Mouse (Mus musculus) hindbrain, embryonic 16.5 days (tissue): ENCODE data around the gene Ptprd. TPM values are rescaled to one million over a fixed set of nuclear protein-coding genes. Genes with fewer than 3 reads are reported as not detected.

Experiments
- ATAC-seq: fragments of 200-750 bp; cut with Nextera tagmentation; 2 replicates; pipeline ENCODE4 v1.8.0; 2017; ENCODE audit warnings: moderate TSS enrichment, moderate library complexity
- H3K27ac ChIP-seq: fragments of 300-500 bp; sonication (generic); 2 replicates; pipeline ENCODE4 v1.5.1; 2014; ENCODE audit warnings: low read depth, mild to moderate bottlenecking, control low read depth, low read length, moderate library complexity
- H3K27me3 ChIP-seq: fragments of 300-500 bp; sonication (generic); replicated peaks from 2 replicates; pipeline ENCODE4 v1.6.1; 2014; ENCODE audit warnings: low read length; ENCODE audit not compliant: control insufficient read depth, insufficient read depth
- H3K36me3 ChIP-seq: fragments of 300-500 bp; sonication (generic); 2 replicates; pipeline ENCODE4 v1.6.1; 2014; ENCODE audit warnings: mild to moderate bottlenecking, low read length, moderate library complexity, mixed read lengths; ENCODE audit not compliant: control insufficient read depth, insufficient read depth
- H3K4me1 ChIP-seq: fragments of 300-500 bp; sonication (generic); 2 replicates; pipeline ENCODE4 v1.6.1; 2014; ENCODE audit warnings: low read depth, low read length; ENCODE audit not compliant: control insufficient read depth, insufficient read depth
- H3K4me2 ChIP-seq: fragments of 300-500 bp; sonication (generic); 2 replicates; pipeline ENCODE4 v1.6.1; 2014; ENCODE audit warnings: mild to moderate bottlenecking, low read length, control low read depth, moderate library complexity
- H3K4me3 ChIP-seq: fragments of 300-500 bp; sonication (generic); 2 replicates; pipeline ENCODE4 v1.5.1; 2014; ENCODE audit warnings: mild to moderate bottlenecking, low read length, control low read depth, moderate library complexity
- H3K9ac ChIP-seq: fragments of 300-500 bp; sonication (generic); 2 replicates; pipeline ENCODE4 v1.6.1; 2014; ENCODE audit warnings: low read depth, mild to moderate bottlenecking, control low read depth, low read length, moderate library complexity
- H3K9me3 ChIP-seq: fragments of 300-500 bp; sonication (generic); 2 replicates; pipeline ENCODE4 v1.6.1; 2014; ENCODE audit warnings: mild to moderate bottlenecking, low read length, moderate library complexity; ENCODE audit not compliant: control insufficient read depth
- WGBS: fragments of 180-500 bp; shearing (Covaris S2); extraction: QIAGEN DNeasy Blood & Tissue Kit; methylation state at CpG from one replicate; pipeline ENCODE4 v1.1.7; 2014; 5-methylcytosine and 5-hydroxymethylcytosine counted together
- polyA plus RNA-seq: library from polyadenylated mRNA; unstranded; fragments of >200 nt; fragmentation: Nextera tagmentation; extraction: Ambion mirVana; gene quantifications from 2 replicates; pipeline ENCODE4 v1.2.1, GENCODE M21; 2015

Ptprd gene
- polyA plus RNA-seq, 1 experiment from 2014 or later, result 71.6 TPM

- H3K9ac ChIP-seq, result no peak overlapping the region
- no peak overlapping the region for H3K27ac ChIP-seq
- H3K9me3 ChIP-seq, result no peaks in the 10 kb centered on the region
- no peak overlapping the region for H3K4me3 ChIP-seq
- H3K4me1 ChIP-seq, result no peaks in the 10 kb centered on the region
- no peak for ATAC-seq
- WGBS, result 95% methylated on average over 4 of the region's 4 CpGs
- no peak overlapping the region for H3K4me2 ChIP-seq
- no peaks in the 10 kb centered on the region for H3K36me3 ChIP-seq
- no peaks in the 10 kb centered on the region for H3K27me3 ChIP-seq
These were observed 2203.2 kb downstream of the Ptprd start for GRCm38 (mm10) chr4:76008580-76008979.

GRCm38 (mm10) chr4:76007219-76007618 lies 2204.5 kb downstream of the Ptprd start:
- Histone ChIP-seq H3K36me3 (no peaks in the 10 kb centered on the region), H3K4me1 (no peaks in the 10 kb centered on the region), H3K9me3 (no peaks in the 10 kb centered on the region), H3K27ac (no peak overlapping the region), H3K4me3 (no peak overlapping the region), H3K4me2 (no peak overlapping the region), H3K9ac (no peak overlapping the region), H3K27me3 (no peaks in the 10 kb centered on the region)
- no peak for ATAC-seq
- 90% methylated on average over 3 of the region's 3 CpGs for WGBS

- 25% methylated on average over 3 of the region's 3 CpGs for WGBS
- Histone ChIP-seq H3K9ac (no peak overlapping the region), H3K9me3 (no peaks in the 10 kb centered on the region), H3K4me2 (no peak overlapping the region), H3K36me3 (no peaks in the 10 kb centered on the region), H3K27me3 (no peaks in the 10 kb centered on the region), H3K4me1 (no peaks in the 10 kb centered on the region), H3K27ac (no peak overlapping the region), H3K4me3 (no peak overlapping the region)
- peak; percentile 64; the same call in 1 of the 2 replicates for ATAC-seq
These were observed 2205.0 kb downstream of the Ptprd start for GRCm38 (mm10) chr4:76006717-76007116.

- Histone ChIP-seq H3K9me3 (no peaks in the 10 kb centered on the region), H3K4me3 (no peak overlapping the region), H3K4me2 (no peak overlapping the region), H3K27ac (no peak overlapping the region), H3K27me3 (no peaks in the 10 kb centered on the region), H3K36me3 (no peaks in the 10 kb centered on the region), H3K9ac (no peak overlapping the region), H3K4me1 (no peaks in the 10 kb centered on the region)
- WGBS, result 89% methylated on average over 2 of the region's 2 CpGs
- ATAC-seq, result no peak
These were observed 2207.6 kb downstream of the Ptprd start for GRCm38 (mm10) chr4:76004161-76004560.

- no peaks in the 10 kb centered on the region for H3K9me3 ChIP-seq
- H3K4me3 ChIP-seq, result no peak overlapping the region
- H3K27ac ChIP-seq, result no peak overlapping the region
- H3K9ac ChIP-seq, result no peak overlapping the region
- peaks cover 7% of the 10 kb centered on the region; the same call in 1 of the 2 replicates for H3K36me3 ChIP-seq
- H3K4me2 ChIP-seq, result no peak overlapping the region
- no peak for ATAC-seq
- H3K27me3 ChIP-seq, result no peaks in the 10 kb centered on the region
- no peaks in the 10 kb centered on the region for H3K4me1 ChIP-seq
- WGBS, result 68% methylated on average over 2 of the region's 2 CpGs
These were observed 2211.5 kb downstream of the Ptprd start for GRCm38 (mm10) chr4:76000258-76000657.

- no peak overlapping the region for H3K4me3 ChIP-seq
- no peak overlapping the region for H3K9ac ChIP-seq
- ATAC-seq, result no peak
- WGBS, result 41% methylated on average over 4 of the region's 4 CpGs
- H3K36me3 ChIP-seq, result peaks cover 7% of the 10 kb centered on the region; the same call in 1 of the 2 replicates
- H3K4me2 ChIP-seq, result no peak overlapping the region
- no peaks in the 10 kb centered on the region for H3K9me3 ChIP-seq
- H3K27ac ChIP-seq, result no peak overlapping the region
- no peaks in the 10 kb centered on the region for H3K4me1 ChIP-seq
- H3K27me3 ChIP-seq, result no peaks in the 10 kb centered on the region
These were observed 2215.9 kb downstream of the Ptprd start for GRCm38 (mm10) chr4:75995841-75996240.

- Histone ChIP-seq H3K9me3 (no peaks in the 10 kb centered on the region), H3K4me2 (no peak overlapping the region), H3K9ac (no peak overlapping the region), H3K4me3 (no peak overlapping the region), H3K36me3 (peaks cover 7% of the 10 kb centered on the region; the same call in 1 of the 2 replicates), H3K4me1 (no peaks in the 10 kb centered on the region), H3K27me3 (no peaks in the 10 kb centered on the region), H3K27ac (no peak overlapping the region)
- WGBS, result 49% methylated on average over 4 of the region's 4 CpGs
- no peak for ATAC-seq
These were observed 2217.2 kb downstream of the Ptprd start for GRCm38 (mm10) chr4:75994576-75994975.

- H3K36me3 ChIP-seq, result peaks cover 4% of the 10 kb centered on the region; the same call in 1 of the 2 replicates
- H3K9ac ChIP-seq, result no peak overlapping the region
- 83% methylated on average over 7 of the region's 7 CpGs for WGBS
These were observed 2218.7 kb downstream of the Ptprd start for GRCm38 (mm10) chr4:75993092-75993491.

GRCm38 (mm10) chr4:75991621-75992245 lies 2220.0 kb downstream of the Ptprd start:
- no peaks in the 10 kb centered on the region for H3K36me3 ChIP-seq
- no peak overlapping the region for H3K9ac ChIP-seq
- no peak overlapping the region for H3K27ac ChIP-seq
- H3K4me3 ChIP-seq, result no peak overlapping the region
- 81% methylated on average over 6 of the region's 6 CpGs for WGBS
- H3K9me3 ChIP-seq, result no peaks in the 10 kb centered on the region
- ATAC-seq, result peak; percentile 27; the same call in 1 of the 2 replicates
- H3K4me1 ChIP-seq, result no peaks in the 10 kb centered on the region
- H3K4me2 ChIP-seq, result no peak overlapping the region
- no peaks in the 10 kb centered on the region for H3K27me3 ChIP-seq

More at GRCm38 (mm10) chr4:75993092-75993491, 2218.7 kb downstream of the Ptprd start:
- Histone ChIP-seq H3K4me2 (no peak overlapping the region), H3K4me1 (no peaks in the 10 kb centered on the region), H3K9me3 (no peaks in the 10 kb centered on the region), H3K27me3 (no peaks in the 10 kb centered on the region), H3K4me3 (no peak overlapping the region), H3K27ac (no peak overlapping the region)
- ATAC-seq, result no peak
